Mouse (Mus musculus): Measurements from ENCODE around the gene 1600014C10Rik. TPM values are rescaled to one million over a fixed set of nuclear protein-coding genes. Genes with fewer than 3 reads are reported as not detected.

Gene 1600014C10Rik
- polyA plus RNA-seq (2012) = 23.6 and 34.7 TPM in 2 replicates

GRCm38 (mm10) chr7:38182962-38183687, at the start of gene 1600014C10Rik:
Gene 1600014C10Rik (plus strand): TSS chr7:38183217.

GRCm38 (mm10) chr7:38227900-38228298, 44.9 kb downstream of the 1600014C10Rik start, which contains the start of gene Plekhf1:
Gene Plekhf1 (minus strand): TSS chr7:38228016.

Other genes starting within 250 kb of the 1600014C10Rik start
- gene Uri1, start 159.7 kb upstream of the 1600014C10Rik start, polyA plus RNA-seq (2012) = 19.3 and 22.5 TPM in 2 replicates
- gene Ccne1, start 75.7 kb upstream of the 1600014C10Rik start, polyA plus RNA-seq (2012) = 20.1 and 23.4 TPM in 2 replicates
- gene Plekhf1, start 44.8 kb downstream of the 1600014C10Rik start, polyA plus RNA-seq (2012) = 0.80 and 1.2 TPM in 2 replicates
- 3.9 and 4.5 TPM in 2 replicates for gene Pop4, start 88.2 kb downstream of the 1600014C10Rik start, polyA plus RNA-seq (2012)

All from megakaryocyte-erythroid progenitor cell, adult 5 weeks (primary cell).